Mouse (Mus musculus) stomach, postnatal 0 days (tissue): ENCODE measurements at regions not wholly inside any gene's neighbourhood (a gene's known extent, or its start where the extent isn't known, plus 50 kb on each side); places are given as distances from the start of the nearest gene placed in this dataset.

Source experiments
- ATAC-seq: fragments of 200-750 bp; cut with Nextera tagmentation; 2 replicates; pipeline ENCODE4 v1.8.0; 2017; ENCODE audit not compliant: low FRiP score, low TSS enrichment
- DNase-seq: peaks from one replicate; pipeline ENCODE4 v3.0.0-alpha.2; 2016; ENCODE audit warnings: low spot score
- H3K27ac ChIP-seq: fragments of 300-500 bp; sonication (generic); replicated peaks from 2 replicates; pipeline ENCODE4 v1.5.1; 2014; ENCODE audit warnings: mild to moderate bottlenecking, control low read depth
- H3K27me3 ChIP-seq: fragments of 300-500 bp; sonication (generic); 2 replicates; pipeline ENCODE4 v1.6.1; 2014; ENCODE audit warnings: low read length; ENCODE audit not compliant: control insufficient read depth, insufficient read depth
- H3K36me3 ChIP-seq: fragments of 300-500 bp; sonication (generic); 2 replicates; pipeline ENCODE4 v1.6.1; 2014; ENCODE audit warnings: low read length, mixed read lengths; ENCODE audit not compliant: control insufficient read depth, insufficient read depth
- H3K4me1 ChIP-seq: fragments of 300-500 bp; sonication (generic); replicated peaks from 2 replicates; pipeline ENCODE4 v1.6.1; 2014; ENCODE audit warnings: antibody characterized with exemption; ENCODE audit not compliant: control insufficient read depth, insufficient read depth
- H3K4me2 ChIP-seq: fragments of 300-500 bp; sonication (generic); replicated peaks from 2 replicates; pipeline ENCODE4 v1.6.1; 2014; ENCODE audit warnings: low read depth, mild to moderate bottlenecking, control low read depth, moderate library complexity
- H3K4me3 ChIP-seq: fragments of 300-500 bp; sonication (generic); 2 replicates; pipeline ENCODE4 v1.5.1; 2014; ENCODE audit warnings: low read depth, low read length, control low read depth
- H3K9ac ChIP-seq: fragments of 300-500 bp; sonication (generic); 2 replicates; pipeline ENCODE4 v1.6.1; 2014; ENCODE audit warnings: mild to moderate bottlenecking, low read length, control low read depth, mixed read lengths
- H3K9me3 ChIP-seq: fragments of 300-500 bp; sonication (generic); 2 replicates; pipeline ENCODE4 v1.6.1; 2016; ENCODE audit warnings: low read length; ENCODE audit not compliant: control insufficient read depth
- CTCF ChIP-seq: IDR thresholded peaks from 2 replicates; pipeline ENCODE4 v1.5.1; 2016; ENCODE audit warnings: antibody characterized with exemption, low read depth, mild to moderate bottlenecking, moderate library complexity
- EP300 ChIP-seq: optimal IDR thresholded peaks from 2 replicates; pipeline ENCODE3; 2016; ENCODE audit warnings: antibody characterized with exemption
- WGBS: fragments of 180-500 bp; shearing (Covaris S2); extraction: QIAGEN DNeasy Blood & Tissue Kit; methylation state at CpG from one replicate; pipeline ENCODE4 v1.1.7; 2014; 5-methylcytosine and 5-hydroxymethylcytosine counted together

GRCm38 (mm10) chr3:155246628-155247027 is 153.4 kb downstream of the Lrriq3 start:
- Histone ChIP-seq H3K9me3 (no peaks in the 10 kb centered on the region), H3K4me1 (no peaks in the 10 kb centered on the region), H3K27me3 (no peaks in the 10 kb centered on the region), H3K4me2 (no peak overlapping the region), H3K27ac (no peak overlapping the region), H3K9ac (no peak overlapping the region), H3K36me3 (no peaks in the 10 kb centered on the region), H3K4me3 (no peak overlapping the region)
- 67% methylated on average over 1 of the region's 1 CpGs for WGBS
- no peak for DNase-seq
- TF ChIP-seq EP300 (no peak), CTCF (no peak)
- no peak for ATAC-seq

- 83% methylated on average over 2 of the region's 2 CpGs for WGBS
- Histone ChIP-seq H3K36me3 (no peaks in the 10 kb centered on the region), H3K27me3 (no peaks in the 10 kb centered on the region), H3K4me2 (no peak overlapping the region), H3K9me3 (no peaks in the 10 kb centered on the region), H3K27ac (no peak overlapping the region), H3K4me3 (no peak overlapping the region), H3K4me1 (no peaks in the 10 kb centered on the region), H3K9ac (no peak overlapping the region)
- no peak for ATAC-seq
- TF ChIP-seq CTCF (no peak), EP300 (no peak)
- DNase-seq = no peak
Measured at GRCm38 (mm10) chr3:155247124-155247523, 153.9 kb downstream of the Lrriq3 start.

- H3K4me1 ChIP-seq = no peaks in the 10 kb centered on the region
- H3K4me2 ChIP-seq = no peak overlapping the region
- H3K9ac ChIP-seq = no peak overlapping the region
- TF ChIP-seq CTCF = no peak
- TF ChIP-seq EP300 = no peak
- no peaks in the 10 kb centered on the region for H3K9me3 ChIP-seq
- H3K27ac ChIP-seq = no peak overlapping the region
- H3K36me3 ChIP-seq = no peaks in the 10 kb centered on the region
- no peak for ATAC-seq
- no peak overlapping the region for H3K4me3 ChIP-seq
- no peak for DNase-seq
- no peaks in the 10 kb centered on the region for H3K27me3 ChIP-seq
- WGBS = 92% methylated on average over 1 of the region's 1 CpGs
Measured at GRCm38 (mm10) chr3:155247929-155248328, 154.7 kb downstream of the Lrriq3 start.

GRCm38 (mm10) chr3:155250904-155251303 is 157.7 kb downstream of the Lrriq3 start:
- H3K9me3 ChIP-seq = no peaks in the 10 kb centered on the region
- WGBS = 65% methylated on average over 2 of the region's 2 CpGs
- ATAC-seq = no peak
- H3K4me3 ChIP-seq = no peak overlapping the region
- H3K4me1 ChIP-seq = no peaks in the 10 kb centered on the region
- H3K9ac ChIP-seq = no peak overlapping the region
- TF ChIP-seq CTCF (no peak), EP300 (no peak)
- H3K4me2 ChIP-seq = no peak overlapping the region
- no peak overlapping the region for H3K27ac ChIP-seq
- H3K36me3 ChIP-seq = no peaks in the 10 kb centered on the region
- H3K27me3 ChIP-seq = no peaks in the 10 kb centered on the region
- no peak for DNase-seq

GRCm38 (mm10) chr3:155298206-155298605 is 205.0 kb downstream of the Lrriq3 start:
- Histone ChIP-seq H3K27me3 (no peaks in the 10 kb centered on the region), H3K27ac (no peak overlapping the region), H3K4me3 (no peak overlapping the region), H3K9me3 (no peaks in the 10 kb centered on the region), H3K9ac (no peak overlapping the region), H3K4me1 (no peaks in the 10 kb centered on the region), H3K4me2 (no peak overlapping the region), H3K36me3 (no peaks in the 10 kb centered on the region)
- DNase-seq (no peak), ATAC-seq (no peak)
- WGBS = 51% methylated on average over 3 of the region's 3 CpGs
- TF ChIP-seq CTCF = no peak

- no peak overlapping the region for H3K4me2 ChIP-seq
- ATAC-seq (no peak), DNase-seq (no peak)
- H3K27me3 ChIP-seq = no peaks in the 10 kb centered on the region
- no peaks in the 10 kb centered on the region for H3K4me1 ChIP-seq
- no peak overlapping the region for H3K9ac ChIP-seq
- no peaks in the 10 kb centered on the region for H3K9me3 ChIP-seq
- H3K4me3 ChIP-seq = no peak overlapping the region
- TF ChIP-seq CTCF = no peak
- TF ChIP-seq EP300 = no peak
- no peak overlapping the region for H3K27ac ChIP-seq
- H3K36me3 ChIP-seq = no peaks in the 10 kb centered on the region
Measured at GRCm38 (mm10) chr3:155298724-155299123, 205.5 kb downstream of the Lrriq3 start.
